Mouse (Mus musculus): ENCODE measurements at regions not wholly inside any gene's neighbourhood (a gene's known extent, or its start where the extent isn't known, plus 50 kb on each side); places are given as distances from the start of the nearest gene placed in this dataset.

DNA sequence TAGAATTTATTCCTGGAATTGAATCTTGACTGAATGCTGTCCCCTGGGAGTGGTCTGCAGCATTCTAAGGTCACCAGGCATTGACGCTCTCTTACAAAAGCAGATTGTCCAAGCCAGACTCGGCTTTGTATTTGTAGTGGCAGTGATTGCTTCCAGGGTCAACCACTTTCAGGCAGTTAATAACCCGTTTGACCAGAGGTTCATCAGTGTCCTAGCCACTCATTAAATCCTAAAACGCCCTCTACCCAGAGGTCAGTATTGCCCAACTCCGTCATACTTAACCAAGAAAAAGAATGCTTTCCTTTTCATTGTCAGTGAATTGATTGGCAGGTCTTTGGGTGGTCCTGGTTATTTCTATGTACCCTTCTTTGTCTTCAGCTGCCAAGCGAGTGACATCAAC is 194.6 kb upstream of the Mctp2 start:
- in situ Hi-C loops (cut with MboI; ENCODE audit: low sequenced_read_pairs) = no loop called here

- in situ Hi-C loops (cut with MboI; ENCODE audit: low sequenced_read_pairs) = no loop called here
These were observed 195.0 kb upstream of the Mctp2 start for GRCm38 (mm10) chr7:72501431-72501830.

DNA sequence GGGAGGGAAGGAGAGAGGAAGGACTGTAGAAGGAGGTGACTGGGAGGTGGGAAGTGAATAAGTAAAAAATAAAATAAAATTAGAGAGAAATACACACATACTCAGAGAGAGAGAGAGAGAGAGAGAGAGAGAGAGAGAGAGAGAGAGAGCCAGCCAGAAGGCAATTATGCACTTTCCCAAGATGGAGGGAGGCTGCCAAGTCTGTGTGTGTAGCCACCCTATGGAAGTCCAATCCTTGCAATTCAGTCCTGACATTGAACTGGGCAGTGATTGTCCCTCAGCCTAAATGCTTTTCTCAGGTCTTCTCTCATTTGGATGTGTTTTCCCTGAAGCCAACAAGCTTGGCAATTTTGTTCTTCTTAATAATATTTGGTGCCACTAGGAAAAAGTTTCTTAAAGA is 197.3 kb upstream of the Mctp2 start:
- in situ Hi-C loops (cut with MboI; ENCODE audit: low sequenced_read_pairs) = no loop called here

DNA sequence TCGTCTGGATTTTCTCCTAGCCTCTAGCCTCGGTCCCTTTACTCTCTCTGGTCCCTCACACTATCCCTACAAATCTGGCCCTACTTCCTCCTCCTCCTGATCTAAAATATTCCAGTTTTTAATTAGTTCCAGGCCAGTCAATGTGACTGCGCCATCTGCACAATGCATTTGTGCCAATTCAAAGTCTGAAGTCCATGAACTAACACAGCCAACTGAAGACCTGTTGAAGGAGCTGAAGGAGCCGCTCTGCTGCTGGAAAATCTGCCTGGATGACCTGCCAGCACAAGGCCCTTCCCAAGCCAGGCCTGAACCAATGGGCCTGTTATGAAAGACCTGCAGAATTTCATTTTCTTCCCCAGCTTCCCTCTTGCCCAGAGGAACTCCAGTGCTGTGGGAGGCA is 197.9 kb upstream of the Mctp2 start:
- in situ Hi-C loops (cut with MboI; ENCODE audit: low sequenced_read_pairs) = no loop called here

- in situ Hi-C loops (cut with MboI; ENCODE audit: low sequenced_read_pairs) = no loop called here
These were observed 199.5 kb upstream of the Mctp2 start for GRCm38 (mm10) chr7:72505732-72506460.

DNA sequence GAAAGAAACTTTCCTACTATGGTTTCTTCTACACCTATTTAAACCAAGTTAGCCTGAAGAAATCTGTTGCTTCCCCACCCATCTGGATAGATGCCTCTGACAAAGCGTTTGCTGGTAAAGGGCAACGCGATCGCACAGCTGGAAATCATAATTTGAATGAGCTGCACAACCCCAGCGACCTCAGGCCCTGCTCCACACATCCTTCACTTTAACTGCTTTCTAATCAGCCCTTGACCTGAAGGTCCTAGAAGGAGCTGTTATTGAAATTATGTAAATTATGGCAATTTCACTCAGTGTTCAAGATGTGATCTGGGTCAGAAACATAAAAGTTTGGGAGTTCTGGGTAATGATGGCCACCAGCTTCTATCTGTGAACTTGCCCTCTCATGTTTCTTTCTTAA is 201.5 kb upstream of the Mctp2 start:
- in situ Hi-C loops (cut with MboI; ENCODE audit: low sequenced_read_pairs) = no loop called here

- in situ Hi-C loops (cut with MboI; ENCODE audit: low sequenced_read_pairs) = no loop called here
These were observed 203.7 kb upstream of the Mctp2 start for GRCm38 (mm10) chr7:72510116-72510515.

DNA sequence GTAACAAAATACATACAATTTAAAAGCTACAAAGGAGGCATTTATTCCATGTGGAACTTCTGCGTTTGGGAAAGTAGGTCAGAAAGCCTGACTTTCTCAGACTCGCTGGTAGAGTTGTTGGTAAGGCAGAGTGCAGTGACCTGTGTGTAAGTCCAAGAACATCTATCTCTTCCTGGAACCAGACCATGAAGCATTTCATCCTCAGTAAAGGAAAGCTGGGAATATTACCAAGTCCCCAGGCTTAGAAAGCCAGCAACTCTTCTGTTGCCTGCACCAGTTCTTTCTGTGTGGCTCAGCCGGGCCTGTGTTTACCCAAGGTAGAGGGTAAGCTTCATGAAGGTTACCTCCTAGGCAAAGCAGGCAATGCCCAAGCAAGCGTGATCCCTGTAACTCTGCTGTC is 207.0 kb upstream of the Mctp2 start:
- in situ Hi-C loops (cut with MboI; ENCODE audit: low sequenced_read_pairs) = no loop called here

DNA sequence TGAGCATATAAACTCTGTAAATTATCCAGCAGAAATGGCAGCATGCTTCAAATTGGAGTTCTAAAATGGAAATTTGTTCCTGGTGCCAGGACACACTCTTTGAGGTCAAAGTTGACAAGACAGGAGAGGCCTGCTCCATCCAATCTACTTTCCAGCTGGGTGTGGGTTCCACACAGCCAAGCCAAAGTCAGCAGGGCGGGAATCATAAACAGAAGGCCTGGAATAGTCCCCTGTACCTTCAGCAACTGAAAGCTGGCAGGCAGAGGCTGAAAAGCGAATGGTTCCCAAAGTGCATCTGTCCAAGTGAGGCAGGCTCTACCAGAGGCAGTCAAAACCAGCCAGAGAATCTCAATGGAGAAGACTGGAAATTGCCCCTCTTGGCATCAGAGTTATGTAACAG is 208.4 kb upstream of the Mctp2 start:
- in situ Hi-C loops (cut with MboI; ENCODE audit: low sequenced_read_pairs) = no loop called here

DNA sequence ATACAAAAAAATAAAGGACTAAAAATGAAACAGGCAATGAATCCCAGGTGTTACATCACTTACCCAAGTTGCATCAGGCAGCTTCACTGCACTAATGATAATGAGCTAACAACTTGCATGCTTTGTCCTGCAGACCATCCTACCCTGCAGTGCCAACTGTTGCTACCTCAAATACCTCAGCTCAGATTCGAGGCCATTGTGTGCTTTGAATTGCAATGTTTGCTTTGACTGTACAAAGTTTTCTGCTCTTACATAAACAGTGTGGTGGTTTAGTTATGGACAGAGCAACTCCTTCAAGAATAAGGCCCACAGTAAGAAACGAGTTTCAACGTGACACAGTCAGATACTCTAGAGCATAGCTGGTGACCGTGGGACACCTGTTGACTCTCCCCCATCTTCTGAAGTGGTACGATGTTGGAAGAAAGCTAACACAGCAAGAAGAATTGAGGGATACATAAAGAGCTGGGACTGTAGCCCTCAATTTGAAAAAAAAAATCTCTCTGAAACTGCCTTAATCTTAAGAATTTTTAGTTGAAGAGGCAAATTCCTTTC is 212.1 kb upstream of the Mctp2 start:
- in situ Hi-C loops (cut with MboI; ENCODE audit: low sequenced_read_pairs) = no loop called here

- in situ Hi-C loops (cut with MboI; ENCODE audit: low sequenced_read_pairs) = no loop called here
These were observed 213.1 kb upstream of the Mctp2 start for GRCm38 (mm10) chr7:72519359-72520115.

- in situ Hi-C loops (cut with MboI; ENCODE audit: low sequenced_read_pairs) = no loop called here
These were observed 222.5 kb upstream of the Mctp2 start for GRCm38 (mm10) chr7:72528873-72529272.

DNA sequence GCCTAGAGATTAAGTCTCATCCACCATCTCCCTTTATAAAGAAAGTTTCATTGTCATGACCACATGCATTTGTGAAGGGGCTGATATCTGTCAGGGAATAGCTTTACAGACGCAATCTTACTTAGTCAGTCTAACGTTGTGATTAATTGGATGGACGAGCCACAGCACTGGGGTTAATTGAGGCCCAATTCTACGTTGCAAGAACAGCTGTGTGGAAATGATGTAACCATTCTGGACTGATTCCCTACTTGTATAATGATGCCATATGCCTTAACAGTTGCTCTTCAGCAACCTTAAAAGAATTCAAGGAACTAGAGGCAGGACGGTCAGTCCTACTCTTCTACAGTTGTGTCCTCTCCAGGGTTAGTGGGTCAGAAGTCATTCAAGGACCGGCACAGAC is 231.9 kb upstream of the Mctp2 start:
- in situ Hi-C loops (cut with MboI; ENCODE audit: low sequenced_read_pairs) = no loop called here

- in situ Hi-C loops (cut with MboI; ENCODE audit: low sequenced_read_pairs) = no loop called here
These were observed 233.5 kb upstream of the Mctp2 start for GRCm38 (mm10) chr7:72539915-72540314.

GRCm38 (mm10) chr7:72541521-72542478 is 235.4 kb upstream of the Mctp2 start:
- in situ Hi-C loops (cut with MboI; ENCODE audit: low sequenced_read_pairs) = no loop called here

DNA sequence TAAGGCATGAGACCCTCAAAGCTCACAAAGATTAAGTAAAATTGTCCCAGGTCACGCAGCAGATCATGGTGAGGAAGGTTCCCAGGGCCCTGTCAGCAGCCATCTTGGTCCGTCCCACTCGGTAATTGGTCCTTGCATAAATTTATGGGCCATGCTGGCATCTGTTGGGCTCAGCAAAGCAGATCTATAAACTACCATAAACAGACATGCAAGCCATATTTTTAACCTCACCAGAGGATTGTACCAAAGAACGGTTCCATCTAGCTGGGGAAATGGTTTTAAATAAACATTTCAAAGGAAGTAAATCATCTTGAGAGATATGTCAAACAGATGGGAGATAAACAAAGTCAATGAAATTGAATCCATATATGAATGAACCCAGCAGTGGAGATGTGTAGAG is 237.1 kb upstream of the Mctp2 start:
- in situ Hi-C loops (cut with MboI; ENCODE audit: low sequenced_read_pairs) = no loop called here

GRCm38 (mm10) chr7:72543946-72544345 is 237.5 kb upstream of the Mctp2 start:
- in situ Hi-C loops (cut with MboI; ENCODE audit: low sequenced_read_pairs) = no loop called here

- in situ Hi-C loops (cut with MboI; ENCODE audit: low sequenced_read_pairs) = no loop called here
These were observed 261.0 kb upstream of the Mctp2 start for GRCm38 (mm10) chr7:72567378-72567777.

GRCm38 (mm10) chr7:72569177-72569576 is 262.8 kb upstream of the Mctp2 start:
- in situ Hi-C loops (cut with MboI; ENCODE audit: low sequenced_read_pairs) = no loop called here

DNA sequence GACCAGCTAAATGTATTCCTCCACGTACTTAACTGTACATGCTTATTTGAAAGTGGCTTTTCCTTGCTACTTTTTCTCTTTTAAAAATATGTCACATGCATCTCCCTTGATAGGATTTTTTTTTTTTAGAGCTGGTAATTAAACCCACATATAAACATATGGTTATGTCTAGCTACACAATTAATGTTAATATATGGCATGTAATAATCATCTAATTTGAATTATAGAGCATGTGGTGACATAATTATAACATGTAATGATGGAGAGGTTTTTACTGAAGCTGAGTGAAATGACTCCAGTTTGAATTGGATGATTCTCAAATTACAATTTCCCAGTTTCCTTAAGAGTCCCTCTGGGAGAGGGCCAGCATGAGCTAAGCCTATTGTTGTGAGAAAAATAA is 267.9 kb upstream of the Mctp2 start:
- in situ Hi-C loops (cut with MboI; ENCODE audit: low sequenced_read_pairs) = no loop called here

DNA sequence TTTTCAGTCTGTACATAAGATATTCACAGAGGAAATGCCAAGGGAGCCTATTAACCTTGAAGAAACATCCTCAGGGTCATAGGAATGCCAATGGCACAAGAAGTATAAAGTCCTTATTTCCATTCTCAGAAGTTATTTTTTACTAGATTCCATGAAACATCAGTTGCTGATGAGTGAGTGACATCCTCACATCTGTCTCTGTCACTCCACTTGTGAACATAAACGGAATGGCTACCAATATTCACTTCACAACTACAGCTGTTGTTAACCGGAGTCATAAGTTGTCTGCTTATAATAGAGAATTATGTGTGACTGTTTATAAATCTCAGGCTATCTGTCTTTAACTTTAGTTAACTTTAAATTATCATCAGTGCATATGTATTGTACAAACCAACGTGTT is 278.0 kb upstream of the Mctp2 start:
- in situ Hi-C loops (cut with MboI; ENCODE audit: low sequenced_read_pairs) = no loop called here

Measured in CH12F3 (cell line).